Mouse (Mus musculus): ENCODE results near the gene Eprs. TPM values are rescaled to one million over a fixed set of nuclear protein-coding genes. Genes with fewer than 3 reads are reported as not detected.

Gene Eprs
- polyA plus RNA-seq, 1 experiment from 2014 or later = 143 TPM

DNA sequence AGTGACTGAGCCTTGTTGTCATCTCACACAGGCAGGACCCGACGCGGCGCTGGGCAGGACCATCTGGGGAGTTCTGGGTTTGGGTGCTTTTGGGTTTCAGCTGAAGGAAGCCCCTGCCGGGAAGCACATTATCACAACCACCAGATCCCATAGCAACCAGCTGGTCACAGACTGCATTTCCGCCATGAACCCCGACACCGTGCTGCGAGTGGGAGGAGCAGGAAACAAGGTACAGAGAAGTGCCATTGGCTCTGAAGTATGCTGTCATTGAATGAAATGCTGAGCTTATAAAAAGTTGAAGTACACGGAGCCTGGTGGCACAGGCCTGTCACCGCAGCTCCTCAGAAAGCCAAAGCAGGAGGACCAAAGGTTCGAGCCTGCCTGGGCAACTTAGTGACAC is 10.7 kb upstream of the Eprs start:
- 91% methylated on average over 12 of the region's 12 CpGs for WGBS
- ATAC-seq (ENCODE audit: insufficient read depth, low FRiP score, low TSS enrichment) (no peak), DNase-seq (ENCODE audit: low spot score) (no peak)
- Histone ChIP-seq H3K36me3 (ENCODE audit: control insufficient read depth, insufficient read depth, low read length) (peaks cover 7% of the 10 kb centered on the region), H3K4me2 (ENCODE audit: low read depth) (no peak overlapping the region), H3K9ac (ENCODE audit: low read length) (no peak overlapping the region), H3K27ac (ENCODE audit: low read depth, low read length) (no peak overlapping the region), H3K4me1 (ENCODE audit: control insufficient read depth, insufficient read depth, low read length) (no peaks in the 10 kb centered on the region), H3K9me3 (ENCODE audit: control insufficient read depth, low read length) (no peaks in the 10 kb centered on the region), H3K4me3 (ENCODE audit: low read depth, low read length) (no peak overlapping the region), H3K27me3 (ENCODE audit: control insufficient read depth, insufficient read depth, low read length) (no peaks in the 10 kb centered on the region)

DNA sequence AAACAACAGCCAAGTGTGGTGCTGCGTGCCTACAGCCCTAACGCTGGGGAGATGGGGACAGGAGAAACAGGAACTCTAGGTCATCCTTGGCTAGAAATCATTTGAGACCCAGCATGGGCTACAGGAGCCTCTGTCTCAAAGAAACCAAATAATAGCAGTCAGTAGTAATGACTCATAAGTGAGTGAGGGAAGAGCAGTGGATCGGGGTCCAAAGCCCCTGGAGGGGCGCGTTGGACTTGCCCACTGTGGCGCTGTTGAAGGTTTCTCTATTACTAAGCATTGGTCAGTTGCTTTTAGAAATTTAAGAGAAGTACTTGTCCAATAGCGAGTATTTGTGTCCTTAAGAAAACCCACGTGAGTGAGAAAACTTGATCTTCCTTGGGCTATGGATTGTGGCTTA is 9.5 kb upstream of the Eprs start:
- Histone ChIP-seq H3K4me1 (ENCODE audit: control insufficient read depth, insufficient read depth, low read length) (no peaks in the 10 kb centered on the region), H3K27me3 (ENCODE audit: control insufficient read depth, insufficient read depth, low read length) (no peaks in the 10 kb centered on the region), H3K4me2 (ENCODE audit: low read depth) (no peak overlapping the region), H3K27ac (ENCODE audit: low read depth, low read length) (no peak overlapping the region), H3K9me3 (ENCODE audit: control insufficient read depth, low read length) (no peaks in the 10 kb centered on the region), H3K36me3 (ENCODE audit: control insufficient read depth, insufficient read depth, low read length) (peaks cover 7% of the 10 kb centered on the region), H3K4me3 (ENCODE audit: low read depth, low read length) (no peak overlapping the region), H3K9ac (ENCODE audit: low read length) (no peak overlapping the region)
- no peak for ATAC-seq (ENCODE audit: insufficient read depth, low FRiP score, low TSS enrichment)
- DNase-seq (ENCODE audit: low spot score) = no peak
- WGBS = 96% methylated on average over 8 of the region's 8 CpGs

DNA sequence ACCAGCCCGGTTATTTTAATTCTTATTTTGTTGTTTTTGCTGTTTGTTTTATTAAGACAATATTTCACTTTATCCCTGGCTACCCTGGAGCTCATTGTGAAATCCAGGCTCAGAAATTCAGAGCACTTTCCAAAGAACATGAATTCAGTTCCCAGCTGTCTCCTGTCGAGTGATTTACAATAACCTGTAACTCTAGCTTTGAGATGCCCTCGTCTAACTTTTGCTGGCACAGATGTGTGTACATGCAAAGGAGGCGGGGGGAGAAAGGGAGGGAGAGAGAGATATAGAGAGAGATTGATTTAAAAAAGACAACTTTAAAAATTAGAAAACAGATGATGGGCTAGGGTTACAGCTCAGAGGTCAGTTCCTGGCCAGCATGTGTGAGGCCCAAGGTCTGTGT is 8.1 kb upstream of the Eprs start:
- Histone ChIP-seq H3K4me2 (ENCODE audit: low read depth) (no peak overlapping the region), H3K36me3 (ENCODE audit: control insufficient read depth, insufficient read depth, low read length) (peaks cover 4% of the 10 kb centered on the region), H3K27ac (ENCODE audit: low read depth, low read length) (no peak overlapping the region), H3K4me3 (ENCODE audit: low read depth, low read length) (no peak overlapping the region), H3K9ac (ENCODE audit: low read length) (no peak overlapping the region), H3K4me1 (ENCODE audit: control insufficient read depth, insufficient read depth, low read length) (no peaks in the 10 kb centered on the region), H3K27me3 (ENCODE audit: control insufficient read depth, insufficient read depth, low read length) (no peaks in the 10 kb centered on the region), H3K9me3 (ENCODE audit: control insufficient read depth, low read length) (no peaks in the 10 kb centered on the region)
- WGBS = 83% methylated on average over 4 of the region's 4 CpGs
- ATAC-seq (ENCODE audit: insufficient read depth, low FRiP score, low TSS enrichment) (no peak), DNase-seq (ENCODE audit: low spot score) (no peak)

DNA sequence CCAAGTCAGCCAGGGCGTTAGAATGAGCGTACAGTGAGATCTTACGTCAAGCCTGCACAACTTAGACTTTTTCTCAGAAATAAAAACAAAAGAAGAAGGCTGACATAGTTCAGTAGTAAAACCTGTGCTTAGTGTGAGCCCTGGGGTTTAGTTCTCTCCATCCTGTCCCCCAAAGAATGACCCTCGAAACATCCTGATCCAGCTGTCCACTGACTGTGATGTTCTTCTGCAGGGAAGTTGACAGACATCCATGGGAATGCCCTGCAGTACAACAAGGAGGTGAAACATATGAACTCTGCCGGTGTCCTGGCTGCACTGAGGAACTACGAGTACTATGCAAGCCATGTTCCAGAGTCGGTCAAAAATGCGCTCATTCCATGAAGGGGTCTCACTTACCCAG is 6.6 kb upstream of the Eprs start:
- no peak overlapping the region for H3K4me3 ChIP-seq (ENCODE audit: low read depth, low read length)
- ATAC-seq (ENCODE audit: insufficient read depth, low FRiP score, low TSS enrichment) (no peak), DNase-seq (ENCODE audit: low spot score) (no peak)
- H3K27me3 ChIP-seq (ENCODE audit: control insufficient read depth, insufficient read depth, low read length) = no peaks in the 10 kb centered on the region
- 95% methylated on average over 8 of the region's 8 CpGs for WGBS
- no peak overlapping the region for H3K9ac ChIP-seq (ENCODE audit: low read length)
- H3K4me1 ChIP-seq (ENCODE audit: control insufficient read depth, insufficient read depth, low read length) = no peaks in the 10 kb centered on the region
- peaks cover 2% of the 10 kb centered on the region; the same call in 1 of the 2 replicates for H3K36me3 ChIP-seq (ENCODE audit: control insufficient read depth, insufficient read depth, low read length)
- no peak overlapping the region for H3K27ac ChIP-seq (ENCODE audit: low read depth, low read length)
- no peaks in the 10 kb centered on the region for H3K9me3 ChIP-seq (ENCODE audit: control insufficient read depth, low read length)
- no peak overlapping the region for H3K4me2 ChIP-seq (ENCODE audit: low read depth)

DNA sequence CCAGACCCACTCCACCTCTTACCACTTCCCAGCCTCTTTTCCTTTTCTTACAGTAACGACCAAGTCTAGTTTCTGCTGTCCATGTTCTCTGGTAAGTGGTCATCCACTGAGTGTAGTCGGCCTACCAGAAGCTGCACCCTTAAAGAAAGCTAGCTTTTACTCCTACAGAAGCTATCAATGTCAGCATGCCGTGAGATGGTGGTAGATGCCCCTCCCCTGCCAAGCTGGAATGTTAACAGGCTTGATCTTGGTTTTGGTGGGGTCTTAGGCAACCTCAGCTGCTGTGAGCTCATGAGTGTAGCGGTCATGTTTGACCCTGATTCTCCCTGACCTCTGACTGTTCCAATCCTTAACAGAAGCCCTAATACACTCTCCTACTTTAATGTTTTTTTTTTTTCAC is 4.6 kb upstream of the Eprs start:
- DNase-seq (ENCODE audit: low spot score) (no peak), ATAC-seq (ENCODE audit: insufficient read depth, low FRiP score, low TSS enrichment) (no peak)
- Histone ChIP-seq H3K27ac (ENCODE audit: low read depth, low read length) (no peak overlapping the region), H3K9me3 (ENCODE audit: control insufficient read depth, low read length) (no peaks in the 10 kb centered on the region), H3K9ac (ENCODE audit: low read length) (no peak overlapping the region), H3K27me3 (ENCODE audit: control insufficient read depth, insufficient read depth, low read length) (no peaks in the 10 kb centered on the region), H3K4me2 (ENCODE audit: low read depth) (no peak overlapping the region), H3K36me3 (ENCODE audit: control insufficient read depth, insufficient read depth, low read length) (peaks cover 2% of the 10 kb centered on the region; the same call in 1 of the 2 replicates), H3K4me3 (ENCODE audit: low read depth, low read length) (no peak overlapping the region), H3K4me1 (ENCODE audit: control insufficient read depth, insufficient read depth, low read length) (no peaks in the 10 kb centered on the region)
- 90% methylated on average over 4 of the region's 4 CpGs for WGBS

DNA sequence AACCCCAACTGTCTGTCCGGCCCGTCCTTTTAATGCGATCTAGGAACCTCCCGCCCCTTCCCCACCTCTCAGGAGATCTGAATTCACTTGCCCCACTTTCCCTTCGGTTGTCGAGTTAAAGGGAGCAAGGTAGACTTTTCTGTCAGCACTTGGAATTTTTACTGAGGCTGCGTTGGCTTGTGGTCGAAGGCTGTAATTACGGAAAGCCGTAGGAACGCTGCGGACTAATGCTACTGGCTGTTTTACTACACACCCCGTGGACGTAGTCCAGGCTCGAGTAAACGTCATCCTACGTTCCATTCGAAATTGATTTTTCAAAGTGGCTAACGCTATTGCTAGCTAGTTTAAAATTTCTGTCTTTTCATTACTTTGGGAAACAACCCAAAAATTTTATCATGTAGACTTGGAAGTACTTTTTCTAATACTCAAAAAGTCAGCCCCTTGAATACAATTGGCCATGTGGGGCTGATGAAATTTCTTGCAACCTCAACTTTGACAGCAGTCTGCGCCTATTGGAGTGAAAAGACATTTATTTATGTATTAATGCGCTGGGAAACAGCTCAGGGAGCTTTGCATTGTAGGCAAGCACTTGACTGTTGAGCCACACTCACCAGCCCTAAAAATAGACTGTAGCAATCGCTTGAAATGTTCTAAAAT is 810 bp downstream of the Eprs start:
- no peaks in the 10 kb centered on the region for H3K27me3 ChIP-seq (ENCODE audit: control insufficient read depth, insufficient read depth, low read length)
- DNase-seq (ENCODE audit: low spot score) = peak; percentile 52
- H3K9me3 ChIP-seq (ENCODE audit: control insufficient read depth, low read length) = no peaks in the 10 kb centered on the region
- H3K4me3 ChIP-seq (ENCODE audit: low read depth, low read length) = peak overlapping the region; percentile 97
- H3K4me2 ChIP-seq (ENCODE audit: low read depth) = peak overlapping the region; percentile 56
- no peak; the same call in 1 of the 2 replicates for ATAC-seq (ENCODE audit: insufficient read depth, low FRiP score, low TSS enrichment)
- H3K4me1 ChIP-seq (ENCODE audit: control insufficient read depth, insufficient read depth, low read length) = peaks cover 17% of the 10 kb centered on the region
- peak overlapping the region; percentile 87 for H3K9ac ChIP-seq (ENCODE audit: low read length)
- peak overlapping the region; percentile 82 for H3K27ac ChIP-seq (ENCODE audit: low read depth, low read length)
- 5% methylated on average over 22 of the region's 22 CpGs for WGBS
- H3K36me3 ChIP-seq (ENCODE audit: control insufficient read depth, insufficient read depth, low read length) = no peaks in the 10 kb centered on the region

DNA sequence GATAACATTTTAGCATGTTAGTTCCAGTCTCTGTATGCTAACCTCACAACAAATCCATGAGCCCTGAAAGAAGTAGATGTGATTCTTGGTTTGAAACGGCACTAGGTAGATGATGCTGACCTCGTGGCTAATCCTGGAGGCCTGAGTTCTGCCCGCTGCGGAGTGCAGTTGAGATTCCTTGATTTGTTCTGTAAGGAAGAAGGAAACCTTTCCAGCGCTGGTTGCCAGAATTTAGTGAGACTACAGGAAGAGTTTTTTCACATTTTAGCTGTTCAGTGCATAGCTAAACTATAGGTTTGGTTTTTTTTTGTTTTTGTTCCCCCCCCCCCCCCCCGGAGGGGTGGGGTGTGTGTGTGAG is 1.3 kb downstream of the Eprs start:
- peaks cover 17% of the 10 kb centered on the region for H3K4me1 ChIP-seq (ENCODE audit: control insufficient read depth, insufficient read depth, low read length)
- H3K4me2 ChIP-seq (ENCODE audit: low read depth) = peak overlapping the region; percentile 56
- ATAC-seq (ENCODE audit: insufficient read depth, low FRiP score, low TSS enrichment) (no peak), DNase-seq (ENCODE audit: low spot score) (no peak)
- H3K9me3 ChIP-seq (ENCODE audit: control insufficient read depth, low read length) = no peaks in the 10 kb centered on the region
- H3K36me3 ChIP-seq (ENCODE audit: control insufficient read depth, insufficient read depth, low read length) = no peaks in the 10 kb centered on the region
- no peaks in the 10 kb centered on the region for H3K27me3 ChIP-seq (ENCODE audit: control insufficient read depth, insufficient read depth, low read length)
- H3K4me3 ChIP-seq (ENCODE audit: low read depth, low read length) = peak overlapping the region; percentile 97
- H3K27ac ChIP-seq (ENCODE audit: low read depth, low read length) = no peak overlapping the region
- WGBS = 58% methylated on average over 6 of the region's 6 CpGs
- H3K9ac ChIP-seq (ENCODE audit: low read length) = peak overlapping the region; percentile 47

DNA sequence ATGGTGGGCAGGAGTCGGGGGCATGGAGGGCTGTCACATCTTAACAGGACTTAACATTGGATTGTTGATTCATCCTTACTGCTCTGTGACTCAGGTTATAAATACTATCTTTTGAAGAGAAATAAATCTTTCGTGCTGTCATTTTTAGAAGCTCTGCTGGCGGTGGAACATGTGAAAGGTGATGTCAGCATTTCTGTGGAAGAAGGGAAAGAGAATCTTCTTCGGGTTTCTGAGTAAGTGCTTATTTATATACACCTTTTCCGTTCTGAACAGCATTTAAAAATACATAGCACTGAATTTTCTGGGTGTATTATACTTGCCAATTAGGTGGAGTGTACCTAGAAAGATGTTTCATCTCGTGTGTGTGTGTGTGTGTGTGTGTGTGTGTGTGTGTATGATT is 4.5 kb downstream of the Eprs start:
- ATAC-seq (ENCODE audit: insufficient read depth, low FRiP score, low TSS enrichment) (no peak), DNase-seq (ENCODE audit: low spot score) (no peak)
- H3K27me3 ChIP-seq (ENCODE audit: control insufficient read depth, insufficient read depth, low read length) = no peaks in the 10 kb centered on the region
- peaks cover 8% of the 10 kb centered on the region; the same call in 1 of the 2 replicates for H3K36me3 ChIP-seq (ENCODE audit: control insufficient read depth, insufficient read depth, low read length)
- no peak overlapping the region for H3K4me2 ChIP-seq (ENCODE audit: low read depth)
- H3K4me1 ChIP-seq (ENCODE audit: control insufficient read depth, insufficient read depth, low read length) = peaks cover 17% of the 10 kb centered on the region
- no peaks in the 10 kb centered on the region for H3K9me3 ChIP-seq (ENCODE audit: control insufficient read depth, low read length)
- H3K27ac ChIP-seq (ENCODE audit: low read depth, low read length) = no peak overlapping the region
- H3K9ac ChIP-seq (ENCODE audit: low read length) = no peak overlapping the region
- 87% methylated on average over 6 of the region's 6 CpGs for WGBS
- no peak overlapping the region for H3K4me3 ChIP-seq (ENCODE audit: low read depth, low read length)

DNA sequence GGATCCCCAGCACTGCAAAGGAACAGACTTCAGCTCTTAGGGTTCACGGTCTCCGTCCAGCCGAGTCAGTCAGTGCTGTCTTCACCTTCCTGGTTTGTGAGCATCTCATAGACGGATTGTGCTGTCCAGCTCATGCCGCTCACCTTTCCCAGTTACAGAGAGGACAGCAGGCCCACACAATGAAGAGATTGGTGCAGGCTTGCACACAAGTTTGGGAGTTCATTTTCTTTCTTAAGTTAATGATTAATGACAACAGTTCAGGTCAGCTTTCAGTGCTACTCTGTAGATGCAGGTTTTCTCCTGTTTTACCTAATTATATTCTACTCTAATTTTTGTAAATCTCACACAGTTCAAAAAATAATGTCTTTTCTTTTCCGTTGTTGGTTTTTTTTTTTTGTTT is 7.1 kb downstream of the Eprs start:
- no peak for ATAC-seq (ENCODE audit: insufficient read depth, low FRiP score, low TSS enrichment)
- DNase-seq (ENCODE audit: low spot score) = no peak
- Histone ChIP-seq H3K9me3 (ENCODE audit: control insufficient read depth, low read length) (no peaks in the 10 kb centered on the region), H3K36me3 (ENCODE audit: control insufficient read depth, insufficient read depth, low read length) (peaks cover 8% of the 10 kb centered on the region; the same call in 1 of the 2 replicates), H3K9ac (ENCODE audit: low read length) (no peak overlapping the region), H3K4me1 (ENCODE audit: control insufficient read depth, insufficient read depth, low read length) (peaks cover 7% of the 10 kb centered on the region; the same call in 1 of the 2 replicates), H3K4me3 (ENCODE audit: low read depth, low read length) (no peak overlapping the region), H3K27ac (ENCODE audit: low read depth, low read length) (no peak overlapping the region), H3K27me3 (ENCODE audit: control insufficient read depth, insufficient read depth, low read length) (no peaks in the 10 kb centered on the region), H3K4me2 (ENCODE audit: low read depth) (no peak overlapping the region)
- WGBS = 97% methylated on average over 6 of the region's 6 CpGs
